Mouse (Mus musculus): Measurements from ENCODE around the gene Ltbp1. TPM values are rescaled to one million over a fixed set of nuclear protein-coding genes. Genes with fewer than 3 reads are reported as not detected.

Ltbp1 gene
- polyA plus RNA-seq, 1 experiment, result not detected

GRCm38 (mm10) chr17:75088232-75088631 is 82.9 kb downstream of the Ltbp1 start:
- TF ChIP-seq CTCF (IDR thresholded peaks at IDR 0.05; ENCODE audit: insufficient read depth, low read depth, low read length), result no peak
- TF ChIP-seq POLR2A (IDR thresholded peaks at IDR 0.05; ENCODE audit: insufficient read depth, low read depth, low read length), result no peak
- H3K4me3 ChIP-seq (ENCODE audit: insufficient read depth, low read depth, low read length), result no peak overlapping the region
- H3K27ac ChIP-seq (ENCODE audit: insufficient read depth, low read depth, low read length), result no peak overlapping the region
- WGBS, result 61% methylated on average over 4 of the region's 4 CpGs
- H3K4me1 ChIP-seq (ENCODE audit: control insufficient read depth, insufficient read depth, low read length), result no peaks in the 10 kb centered on the region

DNA sequence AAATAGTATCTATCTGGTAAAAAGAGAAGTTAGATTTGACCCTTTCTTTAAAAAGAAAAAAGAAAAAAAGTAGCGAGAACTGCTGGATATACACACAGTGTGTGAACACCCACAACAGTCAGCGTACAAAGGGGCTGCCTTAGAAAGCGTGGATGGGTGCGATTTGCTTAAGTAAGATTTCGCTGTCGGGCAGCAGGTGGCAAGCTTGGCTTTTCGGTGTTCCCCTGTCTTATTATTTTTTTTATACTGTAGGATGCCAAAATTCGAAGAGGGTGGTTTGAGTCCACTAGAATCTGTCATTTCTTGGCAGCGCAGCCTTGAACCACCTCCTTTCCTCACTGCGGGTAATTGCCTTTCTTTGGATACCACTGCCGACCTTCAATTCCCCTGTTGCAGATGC is 83.4 kb downstream of the Ltbp1 start:
- WGBS, result 21% methylated on average over 11 of the region's 11 CpGs
- TF ChIP-seq CTCF (IDR thresholded peaks at IDR 0.05; ENCODE audit: insufficient read depth, low read depth, low read length) (no peak), POLR2A (IDR thresholded peaks at IDR 0.05; ENCODE audit: insufficient read depth, low read depth, low read length) (no peak)
- Histone ChIP-seq H3K4me1 (ENCODE audit: control insufficient read depth, insufficient read depth, low read length) (no peaks in the 10 kb centered on the region), H3K27ac (ENCODE audit: insufficient read depth, low read depth, low read length) (no peak overlapping the region), H3K4me3 (ENCODE audit: insufficient read depth, low read depth, low read length) (no peak overlapping the region)

DNA sequence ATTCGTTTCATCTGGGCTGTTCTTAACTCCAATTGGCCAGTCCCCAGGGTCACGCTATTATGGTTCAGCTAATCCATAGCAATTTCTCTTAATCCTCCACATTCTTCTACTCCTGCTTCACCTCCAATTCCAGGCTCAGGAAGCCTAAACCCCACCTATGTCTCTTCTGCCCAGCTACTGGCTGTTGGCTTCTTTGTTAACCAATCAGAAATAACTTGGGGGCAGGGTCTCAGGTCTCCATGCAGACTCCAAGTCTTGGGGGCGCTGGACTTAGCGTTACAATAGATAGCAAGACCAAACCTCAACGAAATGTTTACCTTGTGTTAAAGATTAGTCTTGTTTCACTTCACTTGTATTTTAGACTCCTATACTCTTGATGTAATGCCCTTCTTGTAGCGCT is 85.2 kb downstream of the Ltbp1 start:
- no peaks in the 10 kb centered on the region for H3K4me1 ChIP-seq (ENCODE audit: control insufficient read depth, insufficient read depth, low read length)
- H3K4me3 ChIP-seq (ENCODE audit: insufficient read depth, low read depth, low read length), result no peak overlapping the region
- WGBS, result 91% methylated on average over 6 of the region's 6 CpGs
- no peak overlapping the region for H3K27ac ChIP-seq (ENCODE audit: insufficient read depth, low read depth, low read length)
- TF ChIP-seq POLR2A (IDR thresholded peaks at IDR 0.05; ENCODE audit: insufficient read depth, low read depth, low read length), result no peak
- TF ChIP-seq CTCF (IDR thresholded peaks at IDR 0.05; ENCODE audit: insufficient read depth, low read depth, low read length), result no peak

DNA sequence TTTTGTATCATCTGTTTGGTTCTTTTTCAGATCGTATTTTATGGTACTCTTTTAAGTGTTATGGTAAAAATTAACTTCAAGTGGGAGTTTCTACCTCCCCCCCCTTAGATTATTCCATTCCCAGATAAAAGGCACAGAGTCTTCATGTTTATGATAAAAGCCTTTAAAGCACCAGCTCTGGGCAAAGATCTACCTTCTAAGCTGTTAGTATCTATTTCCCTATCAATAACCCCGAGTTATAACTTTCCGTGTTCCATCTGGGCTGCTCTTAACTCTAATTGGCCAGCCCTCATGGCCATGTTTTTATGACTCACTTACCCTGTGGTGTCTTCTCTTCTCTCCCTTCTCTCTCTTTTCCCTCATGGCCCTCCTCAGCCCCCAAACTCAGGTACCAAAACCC is 88.2 kb downstream of the Ltbp1 start:
- 93% methylated on average over 3 of the region's 3 CpGs for WGBS
- H3K27ac ChIP-seq (ENCODE audit: insufficient read depth, low read depth, low read length), result no peak overlapping the region
- H3K4me1 ChIP-seq (ENCODE audit: control insufficient read depth, insufficient read depth, low read length), result no peaks in the 10 kb centered on the region
- H3K4me3 ChIP-seq (ENCODE audit: insufficient read depth, low read depth, low read length), result no peak overlapping the region
- TF ChIP-seq POLR2A (IDR thresholded peaks at IDR 0.05; ENCODE audit: insufficient read depth, low read depth, low read length), result no peak
- TF ChIP-seq CTCF (IDR thresholded peaks at IDR 0.05; ENCODE audit: insufficient read depth, low read depth, low read length), result no peak

GRCm38 (mm10) chr17:75094591-75094990 is 89.2 kb downstream of the Ltbp1 start:
- Histone ChIP-seq H3K27ac (ENCODE audit: insufficient read depth, low read depth, low read length) (no peak overlapping the region), H3K4me1 (ENCODE audit: control insufficient read depth, insufficient read depth, low read length) (no peaks in the 10 kb centered on the region), H3K4me3 (ENCODE audit: insufficient read depth, low read depth, low read length) (no peak overlapping the region)
- 93% methylated on average over 9 of the region's 9 CpGs for WGBS
- TF ChIP-seq POLR2A (IDR thresholded peaks at IDR 0.05; ENCODE audit: insufficient read depth, low read depth, low read length) (no peak), CTCF (IDR thresholded peaks at IDR 0.05; ENCODE audit: insufficient read depth, low read depth, low read length) (no peak)

DNA sequence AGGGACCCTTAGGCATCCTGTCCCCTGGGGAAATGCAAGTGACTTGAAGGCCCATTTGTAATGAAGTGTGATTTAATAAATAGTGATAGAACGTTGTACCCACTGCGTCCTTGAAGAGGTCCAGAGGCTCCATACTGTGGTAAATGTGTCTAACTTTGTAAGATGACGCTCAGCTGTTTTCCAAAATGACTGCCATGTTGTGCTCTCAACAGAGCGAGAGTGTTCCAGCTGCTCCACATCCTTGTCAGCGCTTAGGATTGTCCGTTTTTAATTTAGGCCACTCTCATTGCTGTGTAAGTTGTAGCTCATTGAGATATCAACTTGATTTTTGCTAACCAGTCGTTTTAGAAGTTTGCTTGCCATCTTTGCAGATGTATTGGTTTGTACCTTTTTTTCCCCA is 91.4 kb downstream of the Ltbp1 start:
- 82% methylated on average over 7 of the region's 7 CpGs for WGBS
- H3K27ac ChIP-seq (ENCODE audit: insufficient read depth, low read depth, low read length), result no peak overlapping the region
- no peak overlapping the region for H3K4me3 ChIP-seq (ENCODE audit: insufficient read depth, low read depth, low read length)
- no peak for TF ChIP-seq POLR2A (IDR thresholded peaks at IDR 0.05; ENCODE audit: insufficient read depth, low read depth, low read length)
- no peak for TF ChIP-seq CTCF (IDR thresholded peaks at IDR 0.05; ENCODE audit: insufficient read depth, low read depth, low read length)
- no peaks in the 10 kb centered on the region for H3K4me1 ChIP-seq (ENCODE audit: control insufficient read depth, insufficient read depth, low read length)

DNA sequence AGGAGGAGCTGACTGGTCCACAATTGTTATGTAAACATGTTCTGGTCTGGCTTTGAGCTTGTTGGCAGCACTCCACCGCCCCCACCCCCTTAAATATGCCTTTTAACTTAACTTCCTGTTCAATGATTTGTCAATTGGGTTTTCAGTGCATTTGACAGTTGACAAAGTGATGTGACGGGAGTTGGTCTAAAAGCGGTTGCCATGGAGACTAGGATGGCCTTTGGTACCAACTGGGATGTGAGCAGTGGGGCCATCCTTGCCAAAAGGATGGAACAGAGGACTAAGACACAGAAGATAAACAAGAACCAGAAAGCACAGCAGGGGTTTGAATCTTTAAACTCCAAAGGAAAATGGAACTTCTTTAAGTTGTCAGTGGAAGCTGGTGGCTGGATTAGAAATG is 92.0 kb downstream of the Ltbp1 start:
- 59% methylated on average over 3 of the region's 3 CpGs for WGBS
- H3K4me1 ChIP-seq (ENCODE audit: control insufficient read depth, insufficient read depth, low read length), result no peaks in the 10 kb centered on the region
- TF ChIP-seq POLR2A (IDR thresholded peaks at IDR 0.05; ENCODE audit: insufficient read depth, low read depth, low read length) (no peak), CTCF (IDR thresholded peaks at IDR 0.05; ENCODE audit: insufficient read depth, low read depth, low read length) (no peak)
- H3K4me3 ChIP-seq (ENCODE audit: insufficient read depth, low read depth, low read length), result no peak overlapping the region
- no peak overlapping the region for H3K27ac ChIP-seq (ENCODE audit: insufficient read depth, low read depth, low read length)

- WGBS, result 77% methylated on average over 4 of the region's 4 CpGs
- TF ChIP-seq POLR2A (IDR thresholded peaks at IDR 0.05; ENCODE audit: insufficient read depth, low read depth, low read length) (no peak), CTCF (IDR thresholded peaks at IDR 0.05; ENCODE audit: insufficient read depth, low read depth, low read length) (no peak)
- no peak overlapping the region for H3K27ac ChIP-seq (ENCODE audit: insufficient read depth, low read depth, low read length)
- no peak overlapping the region for H3K4me3 ChIP-seq (ENCODE audit: insufficient read depth, low read depth, low read length)
- H3K4me1 ChIP-seq (ENCODE audit: control insufficient read depth, insufficient read depth, low read length), result no peaks in the 10 kb centered on the region
Observed at GRCm38 (mm10) chr17:75101215-75101614, 95.8 kb downstream of the Ltbp1 start.

- WGBS, result 93% methylated on average over 8 of the region's 8 CpGs
- no peak overlapping the region for H3K27ac ChIP-seq (ENCODE audit: insufficient read depth, low read depth, low read length)
Observed at GRCm38 (mm10) chr17:75101994-75102393, 96.6 kb downstream of the Ltbp1 start.

DNA sequence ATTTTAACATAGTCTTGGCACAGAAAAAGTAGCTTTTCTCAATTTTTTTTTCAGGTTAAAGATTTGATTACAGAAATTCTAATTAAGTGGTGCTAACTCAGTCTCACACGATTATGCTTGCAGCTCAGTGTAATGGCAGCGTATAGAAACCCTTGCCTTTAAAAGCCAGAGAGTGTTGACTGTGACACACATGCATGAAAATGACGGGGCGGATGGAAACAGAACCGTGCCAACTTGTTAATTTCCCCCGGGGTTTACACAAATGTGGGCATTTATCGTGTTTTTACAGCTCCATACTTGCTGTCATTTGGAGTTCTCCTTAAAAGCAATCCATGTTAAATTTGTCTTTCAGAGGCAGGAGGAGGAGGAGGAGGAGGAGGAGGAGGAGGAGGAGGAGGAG is 102.0 kb downstream of the Ltbp1 start:
- Histone ChIP-seq H3K4me1 (ENCODE audit: control insufficient read depth, insufficient read depth, low read length) (no peaks in the 10 kb centered on the region), H3K27ac (ENCODE audit: insufficient read depth, low read depth, low read length) (no peak overlapping the region), H3K4me3 (ENCODE audit: insufficient read depth, low read depth, low read length) (no peak overlapping the region)
- WGBS, result 22% methylated on average over 7 of the region's 7 CpGs
- TF ChIP-seq CTCF (IDR thresholded peaks at IDR 0.05; ENCODE audit: insufficient read depth, low read depth, low read length), result no peak
- TF ChIP-seq POLR2A (IDR thresholded peaks at IDR 0.05; ENCODE audit: insufficient read depth, low read depth, low read length), result no peak

More at GRCm38 (mm10) chr17:75101994-75102393, 96.6 kb downstream of the Ltbp1 start:
- Histone ChIP-seq H3K4me3 (ENCODE audit: insufficient read depth, low read depth, low read length) (no peak overlapping the region), H3K4me1 (ENCODE audit: control insufficient read depth, insufficient read depth, low read length) (no peaks in the 10 kb centered on the region)
- no peak for TF ChIP-seq POLR2A (IDR thresholded peaks at IDR 0.05; ENCODE audit: insufficient read depth, low read depth, low read length)
- no peak for TF ChIP-seq CTCF (IDR thresholded peaks at IDR 0.05; ENCODE audit: insufficient read depth, low read depth, low read length)

Measured in olfactory bulb, adult 2 months (tissue).